Mouse (Mus musculus): Measurements from ENCODE around the gene Ppp3ca. TPM values are rescaled to one million over a fixed set of nuclear protein-coding genes. Genes with fewer than 3 reads are reported as not detected.

Ppp3ca gene
- polyA plus RNA-seq, 1 experiment: 24.3 TPM

DNA sequence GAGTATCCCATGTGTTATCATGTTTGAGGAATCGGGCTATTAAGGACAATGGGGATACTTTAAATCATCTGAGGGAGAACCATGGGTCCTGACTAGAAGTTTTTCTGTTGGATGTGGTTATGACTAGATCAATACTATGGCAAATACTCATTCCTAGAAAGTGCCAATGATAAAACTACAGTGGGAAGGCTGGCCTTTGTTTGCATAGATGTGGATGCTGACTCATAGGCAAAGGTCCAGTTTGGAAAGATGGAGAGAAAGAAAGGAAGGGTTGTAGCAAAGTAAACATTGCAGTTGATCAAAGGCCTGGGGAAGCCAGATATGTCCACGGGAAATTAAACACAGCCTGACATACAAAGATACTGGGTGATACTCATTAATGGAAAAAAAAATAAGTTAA lies 142.9 kb downstream of the Ppp3ca start:
- TF ChIP-seq POLR2A (IDR thresholded peaks at IDR 0.05; ENCODE audit: control insufficient read depth, low read depth, low read length): no peak
- no peak overlapping the region for H3K4me3 ChIP-seq (ENCODE audit: control insufficient read depth, low read depth, low read length)

GRCm38 (mm10) chr3:136813886-136814285 lies 144.0 kb downstream of the Ppp3ca start:
- H3K27me3 ChIP-seq (ENCODE audit: control insufficient read depth, insufficient read depth, low read length): no peaks in the 10 kb centered on the region
- no peak overlapping the region for H3K27ac ChIP-seq (ENCODE audit: control insufficient read depth, insufficient read depth, low read depth, low read length)
- H3K4me3 ChIP-seq (ENCODE audit: control insufficient read depth, low read depth, low read length): no peak overlapping the region
- no peaks in the 10 kb centered on the region for H3K36me3 ChIP-seq (ENCODE audit: control insufficient read depth, insufficient read depth, low read length)
- no peaks in the 10 kb centered on the region for H3K4me1 ChIP-seq (ENCODE audit: control insufficient read depth, insufficient read depth, low read length)
- TF ChIP-seq POLR2A (IDR thresholded peaks at IDR 0.05; ENCODE audit: control insufficient read depth, low read depth, low read length) (no peak), CTCF (IDR thresholded peaks at IDR 0.05; ENCODE audit: control insufficient read depth, insufficient read depth, insufficient replicate concordance, low read depth, low read length) (no peak)

More for the DNA sequence above, 142.9 kb downstream of the Ppp3ca start:
- H3K4me1 ChIP-seq (ENCODE audit: control insufficient read depth, insufficient read depth, low read length): no peaks in the 10 kb centered on the region
- no peaks in the 10 kb centered on the region for H3K27me3 ChIP-seq (ENCODE audit: control insufficient read depth, insufficient read depth, low read length)
- H3K36me3 ChIP-seq (ENCODE audit: control insufficient read depth, insufficient read depth, low read length): no peaks in the 10 kb centered on the region
- no peak overlapping the region for H3K27ac ChIP-seq (ENCODE audit: control insufficient read depth, insufficient read depth, low read depth, low read length)

- H3K27ac ChIP-seq (ENCODE audit: control insufficient read depth, insufficient read depth, low read depth, low read length): no peak overlapping the region
- H3K27me3 ChIP-seq (ENCODE audit: control insufficient read depth, insufficient read depth, low read length): no peaks in the 10 kb centered on the region
- no peak for TF ChIP-seq CTCF (IDR thresholded peaks at IDR 0.05; ENCODE audit: control insufficient read depth, insufficient read depth, insufficient replicate concordance, low read depth, low read length)
- TF ChIP-seq POLR2A (IDR thresholded peaks at IDR 0.05; ENCODE audit: control insufficient read depth, low read depth, low read length): no peak
- H3K36me3 ChIP-seq (ENCODE audit: control insufficient read depth, insufficient read depth, low read length): no peaks in the 10 kb centered on the region
- H3K4me3 ChIP-seq (ENCODE audit: control insufficient read depth, low read depth, low read length): no peak overlapping the region
- no peaks in the 10 kb centered on the region for H3K4me1 ChIP-seq (ENCODE audit: control insufficient read depth, insufficient read depth, low read length)
These were observed 145.0 kb downstream of the Ppp3ca start for GRCm38 (mm10) chr3:136814916-136815315.

GRCm38 (mm10) chr3:136816319-136816718 lies 146.4 kb downstream of the Ppp3ca start:
- TF ChIP-seq CTCF (IDR thresholded peaks at IDR 0.05; ENCODE audit: control insufficient read depth, insufficient read depth, insufficient replicate concordance, low read depth, low read length) (no peak), POLR2A (IDR thresholded peaks at IDR 0.05; ENCODE audit: control insufficient read depth, low read depth, low read length) (no peak)
- Histone ChIP-seq H3K27me3 (ENCODE audit: control insufficient read depth, insufficient read depth, low read length) (no peaks in the 10 kb centered on the region), H3K36me3 (ENCODE audit: control insufficient read depth, insufficient read depth, low read length) (no peaks in the 10 kb centered on the region), H3K27ac (ENCODE audit: control insufficient read depth, insufficient read depth, low read depth, low read length) (no peak overlapping the region), H3K4me1 (ENCODE audit: control insufficient read depth, insufficient read depth, low read length) (no peaks in the 10 kb centered on the region), H3K4me3 (ENCODE audit: control insufficient read depth, low read depth, low read length) (no peak overlapping the region)

GRCm38 (mm10) chr3:136818997-136819396 lies 149.1 kb downstream of the Ppp3ca start:
- Histone ChIP-seq H3K36me3 (ENCODE audit: control insufficient read depth, insufficient read depth, low read length) (no peaks in the 10 kb centered on the region), H3K27ac (ENCODE audit: control insufficient read depth, insufficient read depth, low read depth, low read length) (no peak overlapping the region), H3K27me3 (ENCODE audit: control insufficient read depth, insufficient read depth, low read length) (no peaks in the 10 kb centered on the region), H3K4me1 (ENCODE audit: control insufficient read depth, insufficient read depth, low read length) (no peaks in the 10 kb centered on the region), H3K4me3 (ENCODE audit: control insufficient read depth, low read depth, low read length) (no peak overlapping the region)
- no peak for TF ChIP-seq POLR2A (IDR thresholded peaks at IDR 0.05; ENCODE audit: control insufficient read depth, low read depth, low read length)
- TF ChIP-seq CTCF (IDR thresholded peaks at IDR 0.05; ENCODE audit: control insufficient read depth, insufficient read depth, insufficient replicate concordance, low read depth, low read length): no peak

DNA sequence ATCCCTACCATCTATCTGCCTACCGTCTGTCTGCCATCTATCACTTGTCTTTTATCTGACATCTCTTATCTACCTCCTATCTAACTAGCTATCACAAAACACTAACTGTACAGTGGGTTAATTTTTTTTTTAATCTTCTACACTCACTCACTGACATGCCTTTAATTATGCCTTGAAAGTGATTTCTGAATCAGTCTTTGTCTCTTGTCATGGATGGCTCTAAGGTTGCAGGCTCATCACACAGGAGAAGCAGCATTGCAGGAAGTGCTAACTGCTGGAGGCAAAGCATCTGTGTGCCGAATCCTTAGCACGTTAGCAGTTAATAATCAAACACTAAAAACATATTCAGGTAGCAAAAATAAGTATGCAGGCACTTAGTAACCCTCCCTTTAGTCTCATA lies 151.1 kb downstream of the Ppp3ca start:
- Histone ChIP-seq H3K4me1 (ENCODE audit: control insufficient read depth, insufficient read depth, low read length) (no peaks in the 10 kb centered on the region), H3K36me3 (ENCODE audit: control insufficient read depth, insufficient read depth, low read length) (no peaks in the 10 kb centered on the region), H3K4me3 (ENCODE audit: control insufficient read depth, low read depth, low read length) (no peak overlapping the region), H3K27me3 (ENCODE audit: control insufficient read depth, insufficient read depth, low read length) (no peaks in the 10 kb centered on the region), H3K27ac (ENCODE audit: control insufficient read depth, insufficient read depth, low read depth, low read length) (no peak overlapping the region)
- TF ChIP-seq CTCF (IDR thresholded peaks at IDR 0.05; ENCODE audit: control insufficient read depth, insufficient read depth, insufficient replicate concordance, low read depth, low read length): no peak
- no peak for TF ChIP-seq POLR2A (IDR thresholded peaks at IDR 0.05; ENCODE audit: control insufficient read depth, low read depth, low read length)

DNA sequence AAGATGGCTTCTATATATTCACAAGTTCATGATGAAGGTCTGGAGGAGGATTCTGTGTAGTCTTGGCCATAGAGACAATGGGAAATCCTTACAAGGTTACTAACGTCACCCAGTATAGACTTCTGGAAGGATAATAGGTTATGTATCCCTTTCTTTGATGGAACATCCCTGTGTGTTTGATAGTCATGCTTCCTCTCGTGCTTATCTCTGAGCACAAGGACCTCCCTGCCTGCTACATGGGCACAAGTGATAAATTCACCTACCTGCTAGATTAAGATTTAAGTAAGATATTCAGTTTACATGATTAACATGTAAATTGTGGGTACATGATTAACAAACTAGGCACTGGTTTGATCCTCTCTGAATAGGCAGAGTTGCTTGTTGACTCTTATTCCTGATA lies 152.1 kb downstream of the Ppp3ca start:
- Histone ChIP-seq H3K36me3 (ENCODE audit: control insufficient read depth, insufficient read depth, low read length) (no peaks in the 10 kb centered on the region), H3K27ac (ENCODE audit: control insufficient read depth, insufficient read depth, low read depth, low read length) (no peak overlapping the region), H3K27me3 (ENCODE audit: control insufficient read depth, insufficient read depth, low read length) (no peaks in the 10 kb centered on the region), H3K4me1 (ENCODE audit: control insufficient read depth, insufficient read depth, low read length) (no peaks in the 10 kb centered on the region), H3K4me3 (ENCODE audit: control insufficient read depth, low read depth, low read length) (no peak overlapping the region)
- no peak for TF ChIP-seq CTCF (IDR thresholded peaks at IDR 0.05; ENCODE audit: control insufficient read depth, insufficient read depth, insufficient replicate concordance, low read depth, low read length)
- TF ChIP-seq POLR2A (IDR thresholded peaks at IDR 0.05; ENCODE audit: control insufficient read depth, low read depth, low read length): no peak

DNA sequence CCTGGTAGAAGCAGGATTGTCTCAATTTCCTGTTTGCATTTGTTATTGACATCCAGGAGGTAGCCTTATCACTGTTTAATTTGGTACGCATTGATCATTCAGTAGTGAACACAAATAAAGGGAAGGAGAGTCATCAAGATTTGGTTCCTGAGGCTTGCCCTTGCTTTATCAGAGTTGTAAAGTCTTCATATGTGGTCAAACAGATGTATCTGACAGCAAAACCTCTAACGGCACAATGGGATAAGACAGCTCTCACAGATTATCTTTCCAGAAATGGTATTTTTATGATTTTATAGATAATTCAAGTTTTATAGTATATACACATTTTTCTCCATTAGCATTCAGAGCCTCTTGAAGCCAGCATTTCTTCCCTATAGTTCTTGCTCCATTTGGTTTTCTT lies 152.5 kb downstream of the Ppp3ca start:
- H3K27ac ChIP-seq (ENCODE audit: control insufficient read depth, insufficient read depth, low read depth, low read length): no peak overlapping the region
- H3K27me3 ChIP-seq (ENCODE audit: control insufficient read depth, insufficient read depth, low read length): no peaks in the 10 kb centered on the region
- no peaks in the 10 kb centered on the region for H3K4me1 ChIP-seq (ENCODE audit: control insufficient read depth, insufficient read depth, low read length)
- no peak overlapping the region for H3K4me3 ChIP-seq (ENCODE audit: control insufficient read depth, low read depth, low read length)
- H3K36me3 ChIP-seq (ENCODE audit: control insufficient read depth, insufficient read depth, low read length): no peaks in the 10 kb centered on the region
- TF ChIP-seq POLR2A (IDR thresholded peaks at IDR 0.05; ENCODE audit: control insufficient read depth, low read depth, low read length): no peak
- no peak for TF ChIP-seq CTCF (IDR thresholded peaks at IDR 0.05; ENCODE audit: control insufficient read depth, insufficient read depth, insufficient replicate concordance, low read depth, low read length)
